Mouse (Mus musculus) ES-E14 (cell line): ENCODE results near the gene Hoxc11. TPM values are rescaled to one million over a fixed set of nuclear protein-coding genes. Genes with fewer than 3 reads are reported as not detected.

ENCODE experiments used
- DNase-seq: peaks from one replicate; pipeline ENCODE4 v3.0.0-alpha.2; 2013; ENCODE audit warnings: low read depth, low spot score
- H3K27ac ChIP-seq: 2 replicates; pipeline ENCODE4 v1.5.1; 2012; ENCODE audit warnings: low read depth, mild to moderate bottlenecking, low read length, moderate library complexity, mixed read lengths; ENCODE audit not compliant: poor library complexity, insufficient read depth, severe bottlenecking
- H3K36me3 ChIP-seq: 2 replicates; pipeline ENCODE4 v1.6.1; 2012; ENCODE audit warnings: mild to moderate bottlenecking, low read length, moderate library complexity, mixed read lengths; ENCODE audit not compliant: control insufficient read depth, poor library complexity, insufficient read depth, severe bottlenecking
- H3K4me1 ChIP-seq, 2 experiments: fragments of 150-350 bp in 1 of 2; sonication (generic) in 1 of 2; 2 replicates each; pipeline ENCODE4 v1.6.1; 2012; ENCODE audit warnings: low read length in 2 of 2, mild to moderate bottlenecking in 1 of 2, mixed read lengths in 1 of 2; ENCODE audit not compliant: control insufficient read depth in 2 of 2, insufficient read depth in 2 of 2, poor library complexity in 1 of 2
- H3K4me3 ChIP-seq, 2 experiments: fragments of 150-350 bp in 1 of 2; sonication (generic) in 1 of 2; 2 replicates each; pipeline ENCODE4 v1.5.1; 2012; ENCODE audit warnings: low read length in 2 of 2, low read depth in 1 of 2, mild to moderate bottlenecking in 1 of 2, mixed read lengths in 1 of 2; ENCODE audit not compliant: insufficient read depth in 1 of 2, poor library complexity in 1 of 2, severe bottlenecking in 1 of 2
- H3K9ac ChIP-seq: 2 replicates; pipeline ENCODE4 v1.6.1; 2012; ENCODE audit warnings: low read depth, mild to moderate bottlenecking, low read length, mixed read lengths; ENCODE audit not compliant: poor library complexity, insufficient read depth, severe bottlenecking
- H3K9me3 ChIP-seq: fragments of 150-350 bp; sonication (generic); 2 replicates; pipeline ENCODE4 v1.6.1; 2012; ENCODE audit warnings: low read depth, mild to moderate bottlenecking, low read length; ENCODE audit not compliant: control insufficient read depth, insufficient read depth
- CHD2 ChIP-seq: IDR thresholded peaks from 2 replicates; pipeline ENCODE4 v1.6.1; 2014; ENCODE audit warnings: mild to moderate bottlenecking, low read depth, low read length, inconsistent platforms
- HCFC1 ChIP-seq: IDR thresholded peaks from 2 replicates; pipeline ENCODE4 v1.6.1; 2012; ENCODE audit warnings: low read length, inconsistent platforms, borderline replicate concordance; ENCODE audit not compliant: insufficient read depth
- MAFK ChIP-seq: IDR thresholded peaks from 2 replicates; pipeline ENCODE4 v1.6.1; 2014; ENCODE audit warnings: mild to moderate bottlenecking, low read depth, low read length, inconsistent platforms; ENCODE audit not compliant: insufficient read depth
- ZC3H11A ChIP-seq: IDR thresholded peaks from 2 replicates; pipeline ENCODE4 v1.6.1; 2012; ENCODE audit warnings: low read depth, mild to moderate bottlenecking, inconsistent platforms, low read length, borderline replicate concordance
- ZNF384 ChIP-seq: IDR thresholded peaks from 2 replicates; pipeline ENCODE4 v1.6.1; 2012; ENCODE audit warnings: low read depth, low read length, inconsistent platforms
- in situ Hi-C, 2 experiments: fragments of 600-800 bp; cut with MboI; formaldehyde crosslinking; loops; one replicate each; pipeline ENCODE4 v1.15.1; 2025; ENCODE audit warnings: low sequenced_read_pairs in 2 of 2, inconsistent platforms in 1 of 2; ENCODE audit not compliant: unreplicated experiment in 2 of 2
- total RNA-seq: library from RNA; depleted of rRNA; stranded (reverse); fragments of 300-350 nt; gene quantifications from 2 replicates; pipeline ENCODE4 v1.2.3, GENCODE M21; 2012

Hoxc11 gene
- total RNA-seq, 1 experiment, result not detected

DNA sequence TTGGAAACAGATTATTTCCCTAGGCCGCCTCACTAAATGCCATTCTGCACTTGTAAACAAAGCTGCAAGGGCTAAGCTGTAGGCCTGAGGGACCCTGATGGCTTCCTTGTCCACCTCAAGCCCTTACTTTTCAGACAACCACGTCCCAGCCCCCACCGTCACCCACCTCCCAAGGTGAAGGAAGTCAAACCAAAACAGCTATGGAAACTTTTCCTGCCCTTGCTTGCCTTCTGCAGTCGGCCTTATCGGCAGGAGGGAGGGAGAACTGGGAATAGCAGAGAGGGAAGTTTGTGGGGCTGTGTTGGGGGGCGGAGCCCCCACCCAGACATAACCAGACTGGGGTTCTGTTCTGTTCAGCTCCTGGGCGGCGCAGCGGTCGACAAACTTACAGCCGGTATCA lies 38.0 kb downstream of the Hoxc11 start:
- TF ChIP-seq HCFC1 (no peak), ZC3H11A (no peak), ZNF384 (no peak), CHD2 (no peak), MAFK (no peak)
- no peak overlapping the region for H3K9ac ChIP-seq
- no peaks in the 10 kb centered on the region for H3K9me3 ChIP-seq
- no peak overlapping the region for H3K4me3 ChIP-seq
- H3K27ac ChIP-seq, result no peak overlapping the region
- in situ Hi-C loops, result loop anchor here in 1 of 2 experiments (25.0 kb wide), 1 partner anchor 320 kb away; the partner anchor contains the start of gene Gpr84
- no peaks in the 10 kb centered on the region for H3K36me3 ChIP-seq
- peaks cover 0 to 7% of the 10 kb centered on the region in 2 experiments; a peak in 1 of 4 replicates for H3K4me1 ChIP-seq
- DNase-seq, result no peak

- no peak for DNase-seq
- no peak for TF ChIP-seq HCFC1
- TF ChIP-seq MAFK, result no peak
- in situ Hi-C loops, result loop anchor here in 1 of 2 experiments (25.0 kb wide), 1 partner anchor 319 kb away; the partner anchor contains the start of gene Gpr84
- Histone ChIP-seq H3K9ac (no peak overlapping the region), H3K36me3 (no peaks in the 10 kb centered on the region), H3K4me3 (no peak overlapping the region), H3K27ac (peak overlapping the region; percentile 12; the same call in 1 of the 2 replicates), H3K4me1 (peaks cover 0 to 7% of the 10 kb centered on the region in 2 experiments; a peak in 1 of 4 replicates), H3K9me3 (no peaks in the 10 kb centered on the region)
Measured at GRCm38 (mm10) chr15:102992863-102993262, 38.6 kb downstream of the Hoxc11 start.

DNA sequence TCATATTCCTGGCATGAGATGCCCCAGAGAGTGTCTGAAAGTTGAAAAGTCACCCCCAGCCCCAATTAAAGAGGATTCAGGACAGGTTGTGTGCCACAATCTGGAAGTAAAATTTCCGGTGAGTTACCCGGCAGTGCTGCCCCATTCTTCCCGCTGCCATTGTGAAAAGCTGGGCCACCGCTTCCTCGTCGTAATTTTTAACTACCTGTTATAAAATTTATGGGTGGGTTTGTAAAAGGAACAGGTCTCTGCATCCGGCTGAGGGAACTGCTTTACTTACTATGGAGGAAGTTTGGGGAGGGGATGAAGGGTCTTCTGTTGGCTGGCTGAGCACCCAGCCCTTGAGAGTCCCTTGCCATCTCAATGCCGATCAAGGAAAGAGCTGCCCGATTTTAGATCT lies 42.3 kb downstream of the Hoxc11 start:
- no peak for DNase-seq
- in situ Hi-C loops, result loop anchor here (5.0 to 25.0 kb wide), 2 partner anchors 34 to 316 kb away; partner anchors contain the start of gene Gpr84 (in 1 of the 2)
- H3K36me3 ChIP-seq, result no peaks in the 10 kb centered on the region
- H3K9ac ChIP-seq, result no peak overlapping the region
- no peak overlapping the region for H3K27ac ChIP-seq
- TF ChIP-seq MAFK (no peak), ZC3H11A (no peak), HCFC1 (no peak)
- H3K9me3 ChIP-seq, result no peaks in the 10 kb centered on the region
- peaks cover 0 to 3% of the 10 kb centered on the region in 2 experiments; a peak in 1 of 4 replicates for H3K4me1 ChIP-seq
- no peak overlapping the region for H3K4me3 ChIP-seq

GRCm38 (mm10) chr15:102997431-102997830 lies 43.2 kb downstream of the Hoxc11 start:
- in situ Hi-C loops, result loop anchor here (5.0 to 25.0 kb wide), 2 partner anchors 35 to 315 kb away; partner anchors contain the start of gene Gpr84 (in 1 of the 2)
- H3K36me3 ChIP-seq, result no peaks in the 10 kb centered on the region
- TF ChIP-seq MAFK, result no peak
- no peak for TF ChIP-seq ZC3H11A
- no peak for TF ChIP-seq HCFC1
- TF ChIP-seq ZNF384, result no peak
- no peak for TF ChIP-seq CHD2
- no peak overlapping the region for H3K9ac ChIP-seq
- no peaks in the 10 kb centered on the region for H3K9me3 ChIP-seq
- DNase-seq, result no peak
- H3K4me3 ChIP-seq, result no peak overlapping the region
- H3K4me1 ChIP-seq, result peaks cover 0 to 3% of the 10 kb centered on the region in 2 experiments; a peak in 1 of 4 replicates
- no peak overlapping the region for H3K27ac ChIP-seq
